Mouse (Mus musculus): Measurements from ENCODE around the gene Heatr3. TPM values are rescaled to one million over a fixed set of nuclear protein-coding genes. Genes with fewer than 3 reads are reported as not detected.
"Not testable (repeated sequence)": the region's sequence is repeated elsewhere in the genome, so short reads cannot be mapped to it uniquely, and the experiment has no call there.

Heatr3 gene
- total RNA-seq, 2 experiments from 2014 or later: 20.6 to 21.7 TPM

DNA sequence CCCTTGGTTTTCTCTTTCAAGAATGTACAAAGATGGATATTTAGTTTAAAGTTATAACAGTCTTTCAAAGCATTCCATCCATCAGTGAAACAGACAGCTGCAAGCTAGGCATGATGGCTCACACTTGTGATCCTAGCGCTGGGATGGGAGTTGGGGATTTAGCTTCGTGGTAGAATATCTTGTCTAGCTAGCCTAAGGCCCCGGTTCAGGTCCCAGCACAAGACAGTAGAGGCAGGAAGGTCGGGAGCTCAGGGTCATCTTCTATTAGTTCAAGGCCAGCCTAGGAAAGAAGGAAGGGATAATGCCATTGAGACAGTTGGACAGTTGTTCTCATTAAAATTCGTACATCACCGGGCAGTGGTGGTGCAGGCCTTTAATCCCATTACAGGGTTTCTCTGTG, 48.1 kb downstream of the Heatr3 start:
- DNase-seq: no peak

- peak in 1 of 2 experiments; percentile 48 for DNase-seq
Measured at GRCm38 (mm10) chr8:88197328-88197727, 59.7 kb downstream of the Heatr3 start.

DNA sequence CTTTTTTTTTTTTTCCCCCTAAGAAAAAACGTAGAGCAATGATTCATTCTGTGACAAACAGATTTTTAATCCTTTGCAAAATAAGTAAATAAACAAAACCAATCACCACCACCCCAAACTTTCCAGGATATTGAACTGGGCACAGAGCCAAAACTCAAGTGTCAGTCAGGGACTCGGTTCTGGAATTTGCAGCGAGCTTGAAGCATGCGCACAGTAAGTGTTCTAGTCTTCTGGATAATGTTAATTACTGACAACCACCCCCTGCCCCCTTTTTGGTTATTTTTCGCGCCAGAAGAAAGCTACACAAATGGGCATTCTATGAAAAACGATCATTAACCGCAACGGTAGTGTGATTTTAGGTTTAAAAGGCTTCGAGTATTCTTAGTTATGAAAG, 60.9 kb downstream of the Heatr3 start:
- no peak for DNase-seq

DNA sequence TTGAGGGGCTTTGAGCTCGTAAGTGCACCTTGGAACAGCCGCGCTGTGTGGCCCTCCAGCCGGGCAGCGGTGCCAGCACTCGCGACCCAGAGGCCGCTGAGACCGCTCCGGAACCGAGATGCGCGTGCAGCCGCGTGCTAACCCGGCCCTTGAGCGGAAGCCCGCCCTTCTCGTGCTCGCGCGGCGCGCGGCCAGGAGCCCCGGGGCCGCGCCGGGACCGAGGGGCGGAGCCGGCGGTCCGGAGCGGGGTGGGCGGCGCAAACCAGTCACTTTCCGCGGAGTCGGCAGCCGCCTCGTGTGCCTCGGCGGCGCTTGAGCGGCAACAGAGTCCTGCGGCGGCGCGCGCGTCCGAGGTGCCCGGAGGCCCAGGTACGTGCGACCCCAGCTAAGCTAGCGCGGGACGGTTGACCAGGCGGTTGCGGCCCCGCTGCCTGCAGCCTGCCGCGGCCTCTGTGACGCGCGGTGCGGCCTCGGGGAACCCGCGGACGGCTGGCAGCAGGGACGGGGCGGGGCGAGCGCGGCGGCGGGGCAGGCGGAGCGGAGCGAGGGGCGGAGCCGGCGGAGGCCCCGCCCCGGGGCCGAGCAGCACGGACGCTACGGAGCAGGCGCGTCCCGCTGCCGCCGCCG, 61.4 kb downstream of the Heatr3 start, which contains the start of gene Tent4b:
TSS of gene Tent4b (plus strand) at position 269 of the 627 bp plus-strand sequence.
- DNase-seq: peak; percentile 95 to 97

DNA sequence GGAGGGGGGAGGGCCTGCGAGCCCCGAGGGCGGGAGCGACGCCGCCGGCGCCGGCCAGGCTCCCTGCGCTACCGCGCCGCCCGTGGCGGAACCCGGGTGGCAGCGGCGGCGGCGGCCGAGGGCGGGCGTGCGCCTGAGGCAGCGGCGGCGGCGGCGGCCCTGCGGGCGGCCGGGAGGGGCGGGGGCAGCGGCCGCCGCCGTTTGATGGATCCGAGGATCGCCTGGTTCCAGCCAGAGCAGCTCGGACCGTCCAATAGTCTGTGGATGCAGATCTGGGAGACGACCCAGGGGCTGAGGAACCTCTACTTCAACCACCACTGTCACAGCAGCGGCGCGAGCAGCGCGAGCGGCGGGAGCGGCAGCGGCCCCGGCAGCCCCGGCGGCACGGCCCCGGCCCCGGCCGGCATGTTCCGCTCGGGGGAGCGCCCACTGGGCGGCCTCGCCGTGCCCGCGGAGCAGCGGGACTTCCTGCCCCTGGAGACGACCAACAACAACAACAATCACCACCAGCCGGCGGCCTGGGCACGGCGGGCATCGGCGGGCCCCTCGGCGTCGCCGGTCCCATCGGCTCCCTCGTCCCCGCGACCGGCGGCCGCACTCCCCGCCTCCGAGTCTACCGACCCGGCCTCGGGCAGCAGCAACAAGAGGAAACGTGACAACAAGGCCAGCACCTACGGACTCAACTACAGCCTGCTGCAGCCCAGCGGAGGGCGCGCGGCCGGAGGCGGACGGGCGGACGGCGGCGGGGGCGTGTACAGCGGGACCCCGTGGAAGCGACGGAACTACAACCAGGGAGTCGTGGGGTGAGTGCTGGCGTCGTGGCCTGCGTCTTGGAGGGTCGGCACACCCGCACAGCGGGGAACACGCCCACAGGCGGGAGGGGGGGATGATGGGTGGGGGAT, 62.3 kb downstream of the Heatr3 start:
- peak; percentile 36 to 56 for DNase-seq

GRCm38 (mm10) chr8:88200724-88201495, 63.3 kb downstream of the Heatr3 start:
- peak in 1 of 2 experiments; percentile 34 for DNase-seq

DNA sequence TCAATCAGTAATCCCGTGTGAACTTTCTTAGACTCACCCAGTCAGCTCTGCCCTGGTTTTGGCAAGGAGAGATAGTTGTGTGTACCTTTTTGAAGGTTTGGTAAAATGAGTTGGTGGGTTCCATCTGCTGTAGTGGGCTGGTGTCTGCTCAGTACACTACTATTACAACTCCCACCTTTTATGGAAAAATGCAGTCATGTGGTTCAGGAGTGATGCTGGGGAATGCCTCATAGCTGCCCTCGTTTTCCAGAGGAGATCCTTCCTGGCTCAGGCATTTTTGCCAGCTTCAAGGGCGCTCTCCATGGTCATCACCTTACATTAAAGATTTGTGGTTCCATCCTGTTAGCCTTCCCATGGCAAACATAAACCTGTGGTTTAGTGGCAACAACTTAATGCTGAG, 64.0 kb downstream of the Heatr3 start:
- no peak for DNase-seq

GRCm38 (mm10) chr8:88206016-88206415, 68.4 kb downstream of the Heatr3 start:
- DNase-seq: no peak

DNA sequence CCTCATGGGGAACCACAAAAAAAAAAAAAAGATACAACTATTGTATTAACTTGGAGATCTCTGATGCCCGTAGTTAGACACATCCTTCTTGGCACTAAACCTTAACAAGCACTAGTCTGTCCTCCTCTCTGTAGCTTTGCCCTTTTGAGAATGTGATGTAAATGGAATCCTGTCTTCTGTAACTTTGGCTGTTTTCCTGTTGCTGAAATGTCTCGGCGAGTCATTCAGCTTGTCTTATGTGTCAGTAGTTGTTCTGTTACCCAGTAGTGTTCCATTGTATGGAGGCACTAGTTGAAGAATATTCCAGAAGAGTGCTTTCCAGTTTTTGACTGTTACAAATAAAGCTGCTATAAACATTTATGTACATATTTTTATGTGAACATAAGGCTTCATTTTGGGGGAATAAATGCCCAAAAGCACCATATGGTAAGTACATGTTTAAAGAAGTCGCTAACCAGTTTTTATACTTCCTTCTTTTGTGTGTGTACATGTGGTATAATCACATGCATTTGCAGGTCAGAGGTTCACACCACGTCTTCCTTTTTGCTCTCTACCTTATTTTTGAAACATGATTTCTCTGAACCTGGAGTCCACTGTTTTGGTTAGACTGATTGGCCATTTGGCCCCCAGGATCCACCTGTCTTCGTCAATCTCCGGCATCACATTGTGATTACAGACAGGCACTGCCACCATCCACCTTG, 69.6 kb downstream of the Heatr3 start:
- DNase-seq: no peak

DNA sequence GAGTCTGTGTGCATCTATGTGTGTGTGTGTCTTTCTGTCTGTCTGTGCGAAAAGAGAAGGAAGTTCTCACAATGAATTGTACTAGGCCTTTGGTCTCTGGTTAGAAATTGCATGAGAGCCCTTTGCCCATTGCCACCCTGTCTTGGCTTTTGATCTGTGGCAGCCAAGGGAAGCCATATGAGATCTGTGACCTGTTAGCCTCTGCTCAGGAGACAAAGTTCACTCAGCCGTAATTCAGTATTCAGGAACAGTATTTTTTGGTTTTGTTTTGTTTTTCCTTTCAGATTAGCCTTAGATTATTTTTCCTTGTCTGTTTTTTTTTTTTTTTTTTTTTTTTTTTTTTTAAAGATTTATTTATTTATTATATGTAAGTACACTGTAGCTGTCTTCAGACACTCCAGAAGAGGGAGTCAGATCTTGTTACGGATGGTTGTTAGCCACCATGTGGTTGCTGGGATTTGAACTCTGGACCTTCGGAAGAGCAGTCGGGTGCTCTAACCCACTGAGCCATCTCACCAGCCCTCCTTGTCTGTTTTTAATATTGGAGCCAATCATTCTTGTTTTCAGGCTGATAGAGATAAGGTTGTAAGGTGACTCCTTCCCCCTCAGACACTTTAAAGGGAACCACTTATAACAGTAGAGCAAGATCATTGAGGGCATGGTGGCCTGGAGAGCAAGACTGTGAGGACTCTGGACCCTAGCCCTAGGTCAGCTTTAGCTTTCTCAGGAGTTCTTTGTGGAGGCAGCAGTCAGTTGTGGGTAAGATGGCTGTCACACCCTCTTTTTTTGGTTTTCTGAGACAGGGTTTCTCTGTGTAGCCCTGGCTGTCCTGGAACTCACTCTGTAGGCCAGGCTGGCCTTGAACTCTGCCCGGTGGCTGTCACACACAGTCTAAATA, 72.5 kb downstream of the Heatr3 start:
- not testable (repeated sequence) for DNase-seq

GRCm38 (mm10) chr8:88221353-88221752, 83.7 kb downstream of the Heatr3 start:
- no peak for DNase-seq

Small RNAs within 50 kb of the gene (microRNA-seq; reads per million reads assigned to microRNA genes)
- gene Mir7071: 0 to 1.1 reads per million in 2 experiments

Other genes with a start within 250 kb of the Heatr3 start
- 1 to 10 TPM; 3.6 to 4.9 TPM for gene Zfp423, start 178.3 kb upstream of the Heatr3 start, total RNA-seq (2021)
- 10 to 100 TPM; 36.0 to 37.5 TPM for gene Cnep1r1, start 19.1 kb upstream of the Heatr3 start, total RNA-seq (2021)
- 10 to 100 TPM; 17.6 to 19.3 TPM for gene Tent4b, start 61.4 kb downstream of the Heatr3 start, total RNA-seq (2021)
- 1 to 10 TPM; 4.6 to 6.4 TPM for gene Adcy7, start 134.5 kb downstream of the Heatr3 start, total RNA-seq (2021)
- 10 to 100 TPM; 70.0 to 74.0 TPM for gene Brd7, start 224.3 kb downstream of the Heatr3 start, total RNA-seq (2021)